Mouse (Mus musculus): ENCODE results near the gene Ebf3. TPM values are rescaled to one million over a fixed set of nuclear protein-coding genes. Genes with fewer than 3 reads are reported as not detected.

Gene Ebf3
- polyA plus RNA-seq, 1 experiment from 2014 or later, result 2.9 TPM

GRCm38 (mm10) chr7:137300169-137300568 is 14.1 kb downstream of the Ebf3 start:
- H3K4me2 ChIP-seq (ENCODE audit: low read depth, low read length, severe bottlenecking), result no peak overlapping the region
- no peaks in the 10 kb centered on the region for H3K9me3 ChIP-seq (ENCODE audit: control insufficient read depth, low read length)
- no peak overlapping the region for H3K4me3 ChIP-seq (ENCODE audit: low read depth, low read length)
- 0 out of 2 replicates have a peak, but pooled peaks cover 2% of the 10 kb centered on the region for H3K4me1 ChIP-seq (replicated peaks; ENCODE audit: control insufficient read depth, insufficient read depth, low read length)
- peaks cover 24% of the 10 kb centered on the region; the same call in 1 of the 2 replicates for H3K27me3 ChIP-seq (ENCODE audit: control insufficient read depth, insufficient read depth, low read length)
- no peak for DNase-seq (ENCODE audit: low spot score)
- WGBS, result 43% methylated on average over 11 of the region's 11 CpGs
- no peaks in the 10 kb centered on the region for H3K36me3 ChIP-seq (ENCODE audit: control insufficient read depth, insufficient read depth, low read length)
- H3K9ac ChIP-seq (ENCODE audit: low read length), result no peak overlapping the region
- H3K27ac ChIP-seq (ENCODE audit: low read depth, low read length), result no peak overlapping the region
- ATAC-seq (replicated peaks; ENCODE audit: low FRiP score), result no peak

- Histone ChIP-seq H3K4me2 (ENCODE audit: low read depth, low read length, severe bottlenecking) (no peak overlapping the region), H3K4me1 (replicated peaks; ENCODE audit: control insufficient read depth, insufficient read depth, low read length) (peaks cover 4% of the 10 kb centered on the region; the same call in 1 of the 2 replicates), H3K27ac (ENCODE audit: low read depth, low read length) (no peak overlapping the region), H3K4me3 (ENCODE audit: low read depth, low read length) (no peak overlapping the region), H3K9ac (ENCODE audit: low read length) (no peak overlapping the region), H3K27me3 (ENCODE audit: control insufficient read depth, insufficient read depth, low read length) (peaks cover 11% of the 10 kb centered on the region; the same call in 1 of the 2 replicates), H3K36me3 (ENCODE audit: control insufficient read depth, insufficient read depth, low read length) (no peaks in the 10 kb centered on the region), H3K9me3 (ENCODE audit: control insufficient read depth, low read length) (no peaks in the 10 kb centered on the region)
- WGBS, result 75% methylated on average over 24 of the region's 24 CpGs
- ATAC-seq (replicated peaks; ENCODE audit: low FRiP score), result no peak
- no peak for DNase-seq (ENCODE audit: low spot score)
Observed at GRCm38 (mm10) chr7:137297594-137298381, 16.5 kb downstream of the Ebf3 start.

- Histone ChIP-seq H3K4me3 (ENCODE audit: low read depth, low read length) (no peak overlapping the region), H3K9me3 (ENCODE audit: control insufficient read depth, low read length) (no peaks in the 10 kb centered on the region), H3K9ac (ENCODE audit: low read length) (no peak overlapping the region), H3K4me1 (replicated peaks; ENCODE audit: control insufficient read depth, insufficient read depth, low read length) (peaks cover 4% of the 10 kb centered on the region; the same call in 1 of the 2 replicates), H3K27ac (ENCODE audit: low read depth, low read length) (no peak overlapping the region), H3K36me3 (ENCODE audit: control insufficient read depth, insufficient read depth, low read length) (no peaks in the 10 kb centered on the region), H3K27me3 (ENCODE audit: control insufficient read depth, insufficient read depth, low read length) (peaks cover 11% of the 10 kb centered on the region; the same call in 1 of the 2 replicates), H3K4me2 (ENCODE audit: low read depth, low read length, severe bottlenecking) (no peak overlapping the region)
- DNase-seq (ENCODE audit: low spot score) (no peak), ATAC-seq (replicated peaks; ENCODE audit: low FRiP score) (no peak)
- 52% methylated on average over 7 of the region's 7 CpGs for WGBS
Observed at GRCm38 (mm10) chr7:137297131-137297530, 17.1 kb downstream of the Ebf3 start.

GRCm38 (mm10) chr7:137295612-137296011 is 18.6 kb downstream of the Ebf3 start:
- DNase-seq (ENCODE audit: low spot score) (no peak), ATAC-seq (replicated peaks; ENCODE audit: low FRiP score) (no peak)
- peaks cover 2% of the 10 kb centered on the region; the same call in 1 of the 2 replicates for H3K4me1 ChIP-seq (replicated peaks; ENCODE audit: control insufficient read depth, insufficient read depth, low read length)
- H3K27me3 ChIP-seq (ENCODE audit: control insufficient read depth, insufficient read depth, low read length), result peaks cover 11% of the 10 kb centered on the region; the same call in 1 of the 2 replicates
- 82% methylated on average over 7 of the region's 7 CpGs for WGBS
- H3K27ac ChIP-seq (ENCODE audit: low read depth, low read length), result no peak overlapping the region
- H3K36me3 ChIP-seq (ENCODE audit: control insufficient read depth, insufficient read depth, low read length), result no peaks in the 10 kb centered on the region
- H3K4me2 ChIP-seq (ENCODE audit: low read depth, low read length, severe bottlenecking), result no peak overlapping the region
- no peak overlapping the region for H3K9ac ChIP-seq (ENCODE audit: low read length)
- no peak overlapping the region for H3K4me3 ChIP-seq (ENCODE audit: low read depth, low read length)
- no peaks in the 10 kb centered on the region for H3K9me3 ChIP-seq (ENCODE audit: control insufficient read depth, low read length)

- Histone ChIP-seq H3K27me3 (ENCODE audit: control insufficient read depth, insufficient read depth, low read length) (peaks cover 9% of the 10 kb centered on the region; the same call in 1 of the 2 replicates), H3K4me3 (ENCODE audit: low read depth, low read length) (no peak overlapping the region), H3K27ac (ENCODE audit: low read depth, low read length) (no peak overlapping the region), H3K36me3 (ENCODE audit: control insufficient read depth, insufficient read depth, low read length) (no peaks in the 10 kb centered on the region), H3K4me1 (replicated peaks; ENCODE audit: control insufficient read depth, insufficient read depth, low read length) (peaks cover 2% of the 10 kb centered on the region; the same call in 1 of the 2 replicates), H3K9ac (ENCODE audit: low read length) (no peak overlapping the region), H3K9me3 (ENCODE audit: control insufficient read depth, low read length) (no peaks in the 10 kb centered on the region), H3K4me2 (ENCODE audit: low read depth, low read length, severe bottlenecking) (no peak overlapping the region)
- ATAC-seq (replicated peaks; ENCODE audit: low FRiP score), result no peak
- WGBS, result 51% methylated on average over 7 of the region's 7 CpGs
- DNase-seq (ENCODE audit: low spot score), result no peak
Observed at GRCm38 (mm10) chr7:137294446-137294845, 19.8 kb downstream of the Ebf3 start.

- WGBS, result 68% methylated on average over 3 of the region's 3 CpGs
- H3K9ac ChIP-seq (ENCODE audit: low read length), result no peak overlapping the region
- no peaks in the 10 kb centered on the region for H3K36me3 ChIP-seq (ENCODE audit: control insufficient read depth, insufficient read depth, low read length)
- DNase-seq (ENCODE audit: low spot score), result no peak
- H3K4me1 ChIP-seq (replicated peaks; ENCODE audit: control insufficient read depth, insufficient read depth, low read length), result no peaks in the 10 kb centered on the region
- H3K27me3 ChIP-seq (ENCODE audit: control insufficient read depth, insufficient read depth, low read length), result no peaks in the 10 kb centered on the region
- no peaks in the 10 kb centered on the region for H3K9me3 ChIP-seq (ENCODE audit: control insufficient read depth, low read length)
- ATAC-seq (replicated peaks; ENCODE audit: low FRiP score), result no peak
- H3K4me2 ChIP-seq (ENCODE audit: low read depth, low read length, severe bottlenecking), result no peak overlapping the region
- H3K27ac ChIP-seq (ENCODE audit: low read depth, low read length), result no peak overlapping the region
- H3K4me3 ChIP-seq (ENCODE audit: low read depth, low read length), result no peak overlapping the region
Observed at GRCm38 (mm10) chr7:137289290-137289957, 24.8 kb downstream of the Ebf3 start.

GRCm38 (mm10) chr7:137278171-137278570 is 36.1 kb downstream of the Ebf3 start:
- no peak for ATAC-seq (replicated peaks; ENCODE audit: low FRiP score)
- Histone ChIP-seq H3K9ac (ENCODE audit: low read length) (no peak overlapping the region), H3K4me2 (ENCODE audit: low read depth, low read length, severe bottlenecking) (no peak overlapping the region), H3K4me3 (ENCODE audit: low read depth, low read length) (no peak overlapping the region), H3K27ac (ENCODE audit: low read depth, low read length) (no peak overlapping the region), H3K4me1 (replicated peaks; ENCODE audit: control insufficient read depth, insufficient read depth, low read length) (no peaks in the 10 kb centered on the region), H3K27me3 (ENCODE audit: control insufficient read depth, insufficient read depth, low read length) (no peaks in the 10 kb centered on the region), H3K36me3 (ENCODE audit: control insufficient read depth, insufficient read depth, low read length) (no peaks in the 10 kb centered on the region), H3K9me3 (ENCODE audit: control insufficient read depth, low read length) (no peaks in the 10 kb centered on the region)
- WGBS, result 86% methylated on average over 7 of the region's 7 CpGs
- DNase-seq (ENCODE audit: low spot score), result no peak

GRCm38 (mm10) chr7:137277713-137278112 is 36.5 kb downstream of the Ebf3 start:
- H3K27me3 ChIP-seq (ENCODE audit: control insufficient read depth, insufficient read depth, low read length), result no peaks in the 10 kb centered on the region
- H3K4me3 ChIP-seq (ENCODE audit: low read depth, low read length), result no peak overlapping the region
- no peaks in the 10 kb centered on the region for H3K9me3 ChIP-seq (ENCODE audit: control insufficient read depth, low read length)
- H3K4me1 ChIP-seq (replicated peaks; ENCODE audit: control insufficient read depth, insufficient read depth, low read length), result no peaks in the 10 kb centered on the region
- ATAC-seq (replicated peaks; ENCODE audit: low FRiP score) (no peak), DNase-seq (ENCODE audit: low spot score) (no peak)
- H3K27ac ChIP-seq (ENCODE audit: low read depth, low read length), result no peak overlapping the region
- H3K4me2 ChIP-seq (ENCODE audit: low read depth, low read length, severe bottlenecking), result no peak overlapping the region
- WGBS, result 87% methylated on average over 5 of the region's 5 CpGs
- no peak overlapping the region for H3K9ac ChIP-seq (ENCODE audit: low read length)
- no peaks in the 10 kb centered on the region for H3K36me3 ChIP-seq (ENCODE audit: control insufficient read depth, insufficient read depth, low read length)
